ENCODE assay signal across 8 mouse cellular contexts in the genomic region with DNA sequence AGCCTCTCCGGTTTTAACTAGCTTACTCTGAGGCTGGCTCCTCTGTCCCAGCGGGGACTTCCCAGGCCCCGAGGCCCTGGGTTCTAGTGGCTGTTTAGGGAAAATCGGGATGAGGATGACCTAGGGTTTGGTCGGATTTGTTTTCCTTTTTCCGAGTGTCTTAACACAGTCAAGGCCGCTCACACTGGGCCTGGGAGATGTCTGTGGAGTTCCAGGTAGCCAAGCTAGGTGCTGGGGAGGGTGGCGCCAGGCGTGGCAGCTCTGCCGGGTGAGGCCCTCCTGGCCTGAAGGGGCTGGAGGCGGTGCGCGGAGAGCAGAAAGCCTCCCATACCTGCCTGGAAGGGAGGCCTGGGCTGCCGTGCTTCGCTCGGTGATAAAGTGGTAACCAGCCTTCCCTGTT. TPM values are rescaled to one million over a fixed set of nuclear protein-coding genes. Genes with fewer than 3 reads are reported as not detected.
DNase-seq lines count a peak whose midpoint lies in the region; ATAC-seq lines count a peak whose summit lies in the region.

No protein-coding gene starts in this region.

- 26% methylated on average over 16 of the region's 16 CpGs for WGBS in hindbrain, embryonic 10.5 days
- 30% methylated on average over 16 of the region's 16 CpGs for WGBS in hindbrain, embryonic 16.5 days
- 28% methylated on average over 16 of the region's 16 CpGs for WGBS in embryonic facial prominence, embryonic 14.5 days

- H3K36me3 ChIP-seq in hindbrain, embryonic 10.5 days: no peaks in the 10 kb centered on the region
- no peaks in the 10 kb centered on the region for H3K36me3 ChIP-seq in hindbrain, embryonic 16.5 days (ENCODE audit: control insufficient read depth, insufficient read depth, low read length)
- no peaks in the 10 kb centered on the region for H3K36me3 ChIP-seq in embryonic facial prominence, embryonic 14.5 days (ENCODE audit: control insufficient read depth, insufficient read depth, low read length)

- H3K4me3 ChIP-seq in hindbrain, embryonic 10.5 days: peak overlapping the region; percentile 50
- H3K4me3 ChIP-seq in hindbrain, embryonic 16.5 days (ENCODE audit: low read length): no peak overlapping the region
- H3K4me3 ChIP-seq in embryonic facial prominence, embryonic 14.5 days (ENCODE audit: low read depth, low read length): peak overlapping the region; percentile 43

- no peak for DNase-seq in hindbrain, embryonic 10.5 days (ENCODE audit: low spot score)
- no peak for DNase-seq in embryonic facial prominence, embryonic 14.5 days (ENCODE audit: low spot score)
- DNase-seq in kidney, postnatal 14 days: peak; percentile 41
- DNase-seq in lung, postnatal 14 days: peak; percentile 35
- no peak for DNase-seq in yolk sac, embryonic 10.5 days (ENCODE audit: low spot score)
- DNase-seq in layer of hippocampus, adult 18-20 months (ENCODE audit: low spot score in 2 of 2): no peak
- no peak for DNase-seq in layer of hippocampus, postnatal 25 days (ENCODE audit: extremely low spot score in 1 of 2, low spot score in 1 of 2)

- ATAC-seq in hindbrain, embryonic 16.5 days: no peak
- ATAC-seq in embryonic facial prominence, embryonic 14.5 days (ENCODE audit: low read depth): no peak

- H3K4me1 ChIP-seq in hindbrain, embryonic 10.5 days (replicated peaks): peaks cover 18% of the 10 kb centered on the region
- H3K4me1 ChIP-seq in hindbrain, embryonic 16.5 days (ENCODE audit: control insufficient read depth, insufficient read depth, low read depth, low read length): peaks cover 2% of the 10 kb centered on the region
- peaks cover 26% of the 10 kb centered on the region for H3K4me1 ChIP-seq in embryonic facial prominence, embryonic 14.5 days (ENCODE audit: control insufficient read depth, insufficient read depth, low read length)

- H3K9ac ChIP-seq in hindbrain, embryonic 16.5 days (ENCODE audit: low read depth, low read length): no peak overlapping the region
- H3K9ac ChIP-seq in embryonic facial prominence, embryonic 14.5 days (ENCODE audit: low read depth, low read length): peak overlapping the region; percentile 51

- H3K27ac ChIP-seq in hindbrain, embryonic 10.5 days: peak overlapping the region; percentile 5; the same call in 1 of the 2 replicates
- no peak overlapping the region for H3K27ac ChIP-seq in hindbrain, embryonic 16.5 days (ENCODE audit: low read depth, low read length)
- no peak overlapping the region; the same call in 1 of the 2 replicates for H3K27ac ChIP-seq in embryonic facial prominence, embryonic 14.5 days (replicated peaks; ENCODE audit: low read depth, low read length)

- H3K27me3 ChIP-seq in hindbrain, embryonic 10.5 days (ENCODE audit: insufficient read depth, poor library complexity, severe bottlenecking): peaks cover 66% of the 10 kb centered on the region
- H3K27me3 ChIP-seq in hindbrain, embryonic 16.5 days (replicated peaks; ENCODE audit: control insufficient read depth, insufficient read depth, low read length): peaks cover 40% of the 10 kb centered on the region
- peaks cover 24% of the 10 kb centered on the region for H3K27me3 ChIP-seq in embryonic facial prominence, embryonic 14.5 days (replicated peaks; ENCODE audit: control insufficient read depth, insufficient read depth, low read length)

- H3K4me2 ChIP-seq in hindbrain, embryonic 16.5 days (ENCODE audit: low read length): no peak overlapping the region
- peak overlapping the region; percentile 58 for H3K4me2 ChIP-seq in embryonic facial prominence, embryonic 14.5 days (ENCODE audit: low read depth, low read length)

- H3K9me3 ChIP-seq in hindbrain, embryonic 10.5 days: no peaks in the 10 kb centered on the region
- H3K9me3 ChIP-seq in hindbrain, embryonic 16.5 days (ENCODE audit: control insufficient read depth, low read length): no peaks in the 10 kb centered on the region
- H3K9me3 ChIP-seq in embryonic facial prominence, embryonic 14.5 days (ENCODE audit: control insufficient read depth, low read length): no peaks in the 10 kb centered on the region

RNA-seq across cellular contexts. Expression of gene Irf6, which starts 0.7 kb away (rescaled TPM):
- polyA plus RNA-seq in hindbrain, embryonic 10.5 days (2016; fragmentation: Nextera tagmentation; extraction: Ambion mirVana): 3.7 and 4.9 TPM in 2 replicates
- 0.58 and 0.80 TPM in 2 replicates for polyA plus RNA-seq in hindbrain, embryonic 16.5 days (2015; fragmentation: Nextera tagmentation; extraction: Ambion mirVana)
- 33.9 and 41.6 TPM in 2 replicates for polyA plus RNA-seq in embryonic facial prominence, embryonic 14.5 days (2014; fragmentation: Nextera tagmentation; extraction: Ambion mirVana)
- under 1 TPM; 0.81 to 0.92 TPM for total RNA-seq in layer of hippocampus, adult 18-20 months (2021)
- 1 to 10 TPM in 1 of 2 experiments, under 1 TPM in 1; 0.49 to 1.1 TPM for total RNA-seq in layer of hippocampus, postnatal 25 days (2021)

RNA-seq across cellular contexts. Expression of gene A130010J15Rik, which starts 14.3 kb away (rescaled TPM):
- 13.8 and 17.7 TPM in 2 replicates for polyA plus RNA-seq in hindbrain, embryonic 10.5 days (2016; fragmentation: Nextera tagmentation; extraction: Ambion mirVana)
- 10.0 and 11.2 TPM in 2 replicates for polyA plus RNA-seq in hindbrain, embryonic 16.5 days (2015; fragmentation: Nextera tagmentation; extraction: Ambion mirVana)
- polyA plus RNA-seq in embryonic facial prominence, embryonic 14.5 days (2014; fragmentation: Nextera tagmentation; extraction: Ambion mirVana): 12.3 and 16.0 TPM in 2 replicates
- 1 to 10 TPM; 4.1 to 4.8 TPM for total RNA-seq in layer of hippocampus, adult 18-20 months (2021)
- 1 to 10 TPM; 4.3 to 4.6 TPM for total RNA-seq in layer of hippocampus, postnatal 25 days (2021)

RNA-seq across cellular contexts. Expression of gene Diexf, which starts 23.5 kb away (rescaled TPM):
- polyA plus RNA-seq in hindbrain, embryonic 10.5 days (2016; fragmentation: Nextera tagmentation; extraction: Ambion mirVana): 7.0 and 9.3 TPM in 2 replicates
- polyA plus RNA-seq in hindbrain, embryonic 16.5 days (2015; fragmentation: Nextera tagmentation; extraction: Ambion mirVana): 6.9 and 7.4 TPM in 2 replicates
- 8.6 and 9.6 TPM in 2 replicates for polyA plus RNA-seq in embryonic facial prominence, embryonic 14.5 days (2014; fragmentation: Nextera tagmentation; extraction: Ambion mirVana)
- total RNA-seq in layer of hippocampus, adult 18-20 months (2021): 10 to 100 TPM; 24.4 to 26.8 TPM
- total RNA-seq in layer of hippocampus, postnatal 25 days (2021): 10 to 100 TPM; 22.4 to 26.1 TPM

RNA-seq across cellular contexts. Expression of gene Traf3ip3, which starts 47.9 kb away (rescaled TPM):
- 1.5 and 1.8 TPM in 2 replicates for polyA plus RNA-seq in hindbrain, embryonic 10.5 days (2016; fragmentation: Nextera tagmentation; extraction: Ambion mirVana)
- 1.9 and 4.0 TPM in 2 replicates for polyA plus RNA-seq in hindbrain, embryonic 16.5 days (2015; fragmentation: Nextera tagmentation; extraction: Ambion mirVana)
- polyA plus RNA-seq in embryonic facial prominence, embryonic 14.5 days (2014; fragmentation: Nextera tagmentation; extraction: Ambion mirVana): 34.7 and 39.3 TPM in 2 replicates
- 1 to 10 TPM; 1.4 to 1.9 TPM for total RNA-seq in layer of hippocampus, adult 18-20 months (2021)
- 1 to 10 TPM in 1 of 2 experiments, under 1 TPM in 1; 0.89 to 1.9 TPM for total RNA-seq in layer of hippocampus, postnatal 25 days (2021)

RNA-seq across cellular contexts. Expression of gene Lamb3, which starts 53.9 kb away (rescaled TPM):
- polyA plus RNA-seq in hindbrain, embryonic 10.5 days (2016; fragmentation: Nextera tagmentation; extraction: Ambion mirVana): 0.37 and 0.46 TPM in 2 replicates
- 0.29 and 0.56 TPM in 2 replicates for polyA plus RNA-seq in hindbrain, embryonic 16.5 days (2015; fragmentation: Nextera tagmentation; extraction: Ambion mirVana)
- polyA plus RNA-seq in embryonic facial prominence, embryonic 14.5 days (2014; fragmentation: Nextera tagmentation; extraction: Ambion mirVana): 8.5 and 9.3 TPM in 2 replicates
- total RNA-seq in layer of hippocampus, adult 18-20 months (2021): under 1 TPM; 0.81 to 0.89 TPM
- total RNA-seq in layer of hippocampus, postnatal 25 days (2021): under 1 TPM; 0.76 to 0.80 TPM

Comparison
In these comparisons a context has a peak if more than half of its experiments do, and no peak if none do; other contexts are left out.
1. DNase-seq: peak in kidney, postnatal 14 days (single experiment) and lung, postnatal 14 days (single experiment); none in hindbrain, embryonic 10.5 days (single experiment), embryonic facial prominence, embryonic 14.5 days (single experiment), yolk sac, embryonic 10.5 days (single experiment), layer of hippocampus, adult 18-20 months (0 of 2) and layer of hippocampus, postnatal 25 days (0 of 2).